Mouse (Mus musculus) skeletal muscle tissue, adult 2 months (tissue): ENCODE measurements at regions not wholly inside any gene's neighbourhood (a gene's known extent, or its start where the extent isn't known, plus 50 kb on each side); places are given as distances from the start of the nearest gene placed in this dataset.

ENCODE experiments used
- DNase-seq: peaks from one replicate; pipeline ENCODE4 v3.0.0-alpha.2; 2012; ENCODE audit warnings: low read depth, low spot score

- no peak for DNase-seq
These were observed 63.0 kb upstream of the Kif16b start for GRCm38 (mm10) chr2:142964340-142964739.

- peak; percentile 27 for DNase-seq
These were observed 65.9 kb upstream of the Kif16b start for GRCm38 (mm10) chr2:142967250-142967649.

- DNase-seq: no peak
These were observed 79.4 kb upstream of the Kif16b start for GRCm38 (mm10) chr2:142980771-142981170.

GRCm38 (mm10) chr2:142988691-142989090 lies 74.1 kb upstream of the Snrpb2 start:
- no peak for DNase-seq

- DNase-seq: no peak
These were observed 66.8 kb upstream of the Snrpb2 start for GRCm38 (mm10) chr2:142996088-142996487.

- no peak for DNase-seq
These were observed 60.0 kb upstream of the Snrpb2 start for GRCm38 (mm10) chr2:143002874-143003273.

- DNase-seq: no peak
These were observed 59.5 kb upstream of the Snrpb2 start for GRCm38 (mm10) chr2:143003341-143003740.

GRCm38 (mm10) chr2:143011380-143011779 lies 51.5 kb upstream of the Snrpb2 start:
- DNase-seq: no peak
